Mouse (Mus musculus): ENCODE results near the gene Wdr91.

DNA sequence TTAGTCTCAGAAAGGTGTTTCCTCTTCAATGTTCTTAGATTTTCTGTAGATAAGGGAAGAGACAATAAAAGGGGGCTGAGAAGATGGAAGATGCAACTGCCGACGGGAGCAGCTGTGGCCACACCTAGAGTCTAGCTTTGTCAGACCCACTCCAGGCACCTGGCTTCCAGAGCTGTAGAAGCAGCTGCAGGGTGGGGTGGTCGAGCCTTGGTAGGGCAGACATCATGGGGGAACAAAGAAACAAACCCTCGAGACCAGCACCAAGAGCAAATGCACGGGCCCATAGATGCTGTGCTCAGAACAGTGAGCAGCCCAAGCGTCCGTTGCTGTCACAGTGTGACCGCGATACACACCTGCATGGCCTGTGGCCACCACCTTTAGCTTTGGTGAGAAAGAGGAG lies 31.8 kb upstream of the Wdr91 start:
- TF ChIP-seq CTCF (IDR thresholded peaks at IDR 0.05), result no peak
- no peak for TF ChIP-seq EP300 (IDR thresholded peaks at IDR 0.05)
